Comparison of ENCODE assay signal across 8 mouse cellular contexts in the genomic region with DNA sequence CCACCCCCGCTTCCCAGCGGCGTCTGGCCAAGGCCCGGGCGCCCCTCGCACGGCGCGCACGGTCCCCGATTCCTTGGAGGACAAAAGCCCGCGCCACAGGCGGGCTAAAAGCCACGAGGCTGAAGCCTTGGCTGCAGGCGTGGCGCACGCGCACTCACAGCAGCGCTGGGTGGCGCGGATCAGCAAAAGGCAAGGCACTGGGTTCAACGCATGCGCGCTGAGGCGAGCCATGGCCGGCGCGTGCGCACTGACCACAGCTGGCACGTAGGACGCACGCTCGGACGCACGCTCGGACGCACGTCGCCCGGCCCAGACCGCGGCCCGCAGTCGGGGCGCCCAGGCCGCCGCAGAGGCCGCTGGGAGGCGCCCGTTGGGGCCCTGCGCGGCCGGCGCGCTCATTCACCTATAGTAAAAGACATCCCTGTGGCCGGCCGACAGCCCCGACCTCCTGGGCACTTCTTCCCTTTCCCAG. TPM values are rescaled to one million over a fixed set of nuclear protein-coding genes. Genes with fewer than 3 reads are reported as not detected.
DNase-seq lines count a peak whose midpoint lies in the region; ATAC-seq and TF ChIP-seq lines count a peak whose summit lies in the region.

No protein-coding gene starts in this region.

- intact Hi-C loops in heart, postnatal 36 days (cut with DNase I), result loop anchor here (1.0 kb wide), 1 partner anchor 10 kb away; no protein-coding TSS in a partner anchor

- H3K9ac ChIP-seq in forebrain, embryonic 15.5 days (replicated peaks), result peak overlapping the region; percentile 95
- H3K9ac ChIP-seq in lung, embryonic 14.5 days, result peak overlapping the region; percentile 96

- H3K27ac ChIP-seq in forebrain, embryonic 15.5 days (replicated peaks), result peak overlapping the region; percentile 100
- H3K27ac ChIP-seq in layer of hippocampus, adult 2 months, result peak overlapping the region; percentile 100
- H3K27ac ChIP-seq in lung, embryonic 14.5 days (ENCODE audit: low read depth), result peak overlapping the region; percentile 100
- H3K27ac ChIP-seq in olfactory bulb, adult 2 months (ENCODE audit: insufficient read depth, low read depth, low read length), result peak overlapping the region; percentile 98
- H3K27ac ChIP-seq in thymus, adult 2 months (ENCODE audit: control insufficient read depth, insufficient read depth, low read length), result peak overlapping the region; percentile 64

- peak; percentile 99 for DNase-seq in ES-CJ7 (ENCODE audit: low read depth, low spot score)
- DNase-seq in cerebellum, adult 11 months, result peak; percentile 99
- peak; percentile 97 to 98 for DNase-seq in heart, postnatal 36 days
- DNase-seq in layer of hippocampus, adult 2 months (ENCODE audit: low spot score in 2 of 2), result peak; percentile 98
- peak; percentile 100 for DNase-seq in lung, embryonic 14.5 days
- DNase-seq in thymus, adult 2 months, result peak; percentile 95

- no peaks in the 10 kb centered on the region for H3K27me3 ChIP-seq in forebrain, embryonic 15.5 days
- no peaks in the 10 kb centered on the region for H3K27me3 ChIP-seq in lung, embryonic 14.5 days (ENCODE audit: insufficient read depth, low read length)
- no peaks in the 10 kb centered on the region for H3K27me3 ChIP-seq in thymus, adult 2 months (ENCODE audit: control insufficient read depth, insufficient read depth, low read length)

- ATAC-seq in forebrain, embryonic 15.5 days (replicated peaks), result peak; percentile 78
- ATAC-seq in lung, embryonic 14.5 days (ENCODE audit: insufficient read depth), result peak; percentile 84

- WGBS in forebrain, embryonic 15.5 days, result 0% methylated on average over 52 of the region's 59 CpGs
- WGBS in lung, embryonic 14.5 days, result 0% methylated on average over 59 of the region's 59 CpGs
- WGBS in olfactory bulb, adult 2 months, result under 1% methylated on average over 59 of the region's 59 CpGs
- WGBS in thymus, adult 2 months, result under 1% methylated on average over 59 of the region's 59 CpGs

- H3K4me3 ChIP-seq in forebrain, embryonic 15.5 days, result peak overlapping the region; percentile 91
- H3K4me3 ChIP-seq in layer of hippocampus, adult 2 months, result peak overlapping the region; percentile 89
- peak overlapping the region; percentile 82 for H3K4me3 ChIP-seq in lung, embryonic 14.5 days (ENCODE audit: low read depth, low read length)
- peak overlapping the region; percentile 83 for H3K4me3 ChIP-seq in olfactory bulb, adult 2 months (ENCODE audit: insufficient read depth, low read depth, low read length)
- H3K4me3 ChIP-seq in thymus, adult 2 months (ENCODE audit: control insufficient read depth, insufficient read depth, low read length), result peak overlapping the region; percentile 52

- H3K36me3 ChIP-seq in forebrain, embryonic 15.5 days, result peaks cover 48% of the 10 kb centered on the region
- H3K36me3 ChIP-seq in lung, embryonic 14.5 days (ENCODE audit: insufficient read depth), result peaks cover 65% of the 10 kb centered on the region
- peaks cover 14% of the 10 kb centered on the region; the same call in 1 of the 2 replicates for H3K36me3 ChIP-seq in thymus, adult 2 months (ENCODE audit: control insufficient read depth, insufficient read depth, low read length)

- TF ChIP-seq POLR2A in olfactory bulb, adult 2 months (IDR thresholded peaks at IDR 0.05; ENCODE audit: insufficient read depth, low read depth, low read length), result peak; percentile 85
- peak; percentile 83 for TF ChIP-seq POLR2A in thymus, adult 2 months (IDR thresholded peaks at IDR 0.05; ENCODE audit: control insufficient read depth, extremely low read depth, insufficient read depth, low read length, poor library complexity)

- TF ChIP-seq CTCF in layer of hippocampus, adult 2 months (conservative IDR thresholded peaks at IDR 0.05), result peak; percentile 11
- TF ChIP-seq CTCF in lung, embryonic 14.5 days (IDR thresholded peaks at IDR 0.05; ENCODE audit: low read depth), result no peak
- TF ChIP-seq CTCF in olfactory bulb, adult 2 months (IDR thresholded peaks at IDR 0.05; ENCODE audit: insufficient read depth, low read depth, low read length), result no peak
- TF ChIP-seq CTCF in thymus, adult 2 months (IDR thresholded peaks at IDR 0.05; ENCODE audit: borderline replicate concordance, control insufficient read depth, extremely low read depth, insufficient read depth, low read length, poor library complexity), result no peak

- peak overlapping the region; percentile 91 for H3K4me2 ChIP-seq in forebrain, embryonic 15.5 days (replicated peaks)
- H3K4me2 ChIP-seq in lung, embryonic 14.5 days, result peak overlapping the region; percentile 73

- no peaks in the 10 kb centered on the region for H3K9me3 ChIP-seq in forebrain, embryonic 15.5 days
- no peaks in the 10 kb centered on the region for H3K9me3 ChIP-seq in lung, embryonic 14.5 days (ENCODE audit: low read depth, low read length)

- H3K4me1 ChIP-seq in forebrain, embryonic 15.5 days, result peaks cover 29% of the 10 kb centered on the region
- H3K4me1 ChIP-seq in lung, embryonic 14.5 days (ENCODE audit: insufficient read depth), result peaks cover 11% of the 10 kb centered on the region; the same call in 1 of the 2 replicates
- H3K4me1 ChIP-seq in olfactory bulb, adult 2 months (ENCODE audit: control insufficient read depth, insufficient read depth, low read length), result peaks cover 21% of the 10 kb centered on the region
- peaks cover 18% of the 10 kb centered on the region for H3K4me1 ChIP-seq in thymus, adult 2 months (replicated peaks; ENCODE audit: control insufficient read depth, insufficient read depth, low read length)

RNA-seq across cellular contexts. Expression of a gene that starts 0.6 kb away (rescaled TPM):
- polyA plus RNA-seq in forebrain, embryonic 15.5 days (2015; fragmentation: Nextera tagmentation; extraction: Ambion mirVana), result 281 and 295 TPM in 2 replicates
- 10 to 100 TPM; 82.1 to 82.2 TPM for total RNA-seq in heart, postnatal 36 days (2021)
- 100 to 1,000 TPM; 147 to 149 TPM for total RNA-seq in layer of hippocampus, adult 2 months (2021)
- polyA plus RNA-seq in lung, embryonic 14.5 days (2014; fragmentation: Nextera tagmentation; extraction: Ambion mirVana), result 224 and 268 TPM in 2 replicates
- polyA plus RNA-seq in olfactory bulb, adult 2 months (2012; ENCODE audit: insufficient read depth, insufficient read length, low replicate concordance, missing spikeins), result not detected in 2 replicates
- polyA plus RNA-seq in thymus, adult 2 months (2012; rRNA removed), result 268 and 290 TPM in 2 replicates

RNA-seq across cellular contexts. Expression of a gene that starts 7.9 kb away (rescaled TPM):
- 551 and 574 TPM in 2 replicates for polyA plus RNA-seq in forebrain, embryonic 15.5 days (2015; fragmentation: Nextera tagmentation; extraction: Ambion mirVana)
- 1,000 to 10,000 TPM; 1,920 to 2,020 TPM for total RNA-seq in heart, postnatal 36 days (2021)
- 100 to 1,000 TPM; 404 to 413 TPM for total RNA-seq in layer of hippocampus, adult 2 months (2021)
- 663 and 669 TPM in 2 replicates for polyA plus RNA-seq in lung, embryonic 14.5 days (2014; fragmentation: Nextera tagmentation; extraction: Ambion mirVana)
- polyA plus RNA-seq in olfactory bulb, adult 2 months (2012; ENCODE audit: insufficient read depth, insufficient read length, low replicate concordance, missing spikeins), result not detected in 2 replicates
- 1,246 and 1,699 TPM in 2 replicates for polyA plus RNA-seq in thymus, adult 2 months (2012; rRNA removed)

RNA-seq across cellular contexts. Expression of a gene that starts 11.3 kb away (rescaled TPM):
- polyA plus RNA-seq in forebrain, embryonic 15.5 days (2015; fragmentation: Nextera tagmentation; extraction: Ambion mirVana), result 22.0 and 22.7 TPM in 2 replicates
- 1 to 10 TPM; 8.1 to 8.6 TPM for total RNA-seq in heart, postnatal 36 days (2021)
- 10 to 100 TPM; 15.5 to 17.1 TPM for total RNA-seq in layer of hippocampus, adult 2 months (2021)
- 7.4 and 8.6 TPM in 2 replicates for polyA plus RNA-seq in lung, embryonic 14.5 days (2014; fragmentation: Nextera tagmentation; extraction: Ambion mirVana)
- polyA plus RNA-seq in olfactory bulb, adult 2 months (2012; ENCODE audit: insufficient read depth, insufficient read length, low replicate concordance, missing spikeins), result not detected in 2 replicates
- 34.9 and 38.2 TPM in 2 replicates for polyA plus RNA-seq in thymus, adult 2 months (2012; rRNA removed)

RNA-seq across cellular contexts. Expression of a gene that starts 34.7 kb away (rescaled TPM):
- polyA plus RNA-seq in forebrain, embryonic 15.5 days (2015; fragmentation: Nextera tagmentation; extraction: Ambion mirVana), result 85.2 and 89.6 TPM in 2 replicates
- 10 to 100 TPM; 17.9 to 20.9 TPM for total RNA-seq in heart, postnatal 36 days (2021)
- total RNA-seq in layer of hippocampus, adult 2 months (2021), result 10 to 100 TPM; 27.6 to 31.6 TPM
- 148 and 175 TPM in 2 replicates for polyA plus RNA-seq in lung, embryonic 14.5 days (2014; fragmentation: Nextera tagmentation; extraction: Ambion mirVana)
- not detected in 2 replicates for polyA plus RNA-seq in olfactory bulb, adult 2 months (2012; ENCODE audit: insufficient read depth, insufficient read length, low replicate concordance, missing spikeins)
- polyA plus RNA-seq in thymus, adult 2 months (2012; rRNA removed), result 341 and 425 TPM in 2 replicates

RNA-seq across cellular contexts. Expression of a gene that starts 42.5 kb away (rescaled TPM):
- 2.2 and 2.7 TPM in 2 replicates for polyA plus RNA-seq in forebrain, embryonic 15.5 days (2015; fragmentation: Nextera tagmentation; extraction: Ambion mirVana)
- under 1 TPM; 0.49 to 0.64 TPM for total RNA-seq in heart, postnatal 36 days (2021)
- total RNA-seq in layer of hippocampus, adult 2 months (2021), result 10 to 100 TPM; 33.4 to 36.6 TPM
- 0.61 and 0.77 TPM in 2 replicates for polyA plus RNA-seq in lung, embryonic 14.5 days (2014; fragmentation: Nextera tagmentation; extraction: Ambion mirVana)
- polyA plus RNA-seq in olfactory bulb, adult 2 months (2012; ENCODE audit: insufficient read depth, insufficient read length, low replicate concordance, missing spikeins), result not detected in 2 replicates
- 0.17 and 0.22 TPM in 2 replicates for polyA plus RNA-seq in thymus, adult 2 months (2012; rRNA removed)

Comparison
In these comparisons a context has a peak if more than half of its experiments do, and no peak if none do; other contexts are left out.
1. Peak in every context shown above with its lines: DNase-seq, ATAC-seq, H3K4me3 ChIP-seq and H3K27ac ChIP-seq.
2. RNA of a gene that starts 7.9 kb away (polyA plus RNA-seq): 1,246 to 1,699 TPM in thymus, adult 2 months, 663 to 669 TPM in lung, embryonic 14.5 days and 551 to 574 TPM in forebrain, embryonic 15.5 days; not detected in olfactory bulb, adult 2 months; every median in the first group is over 100 times any median in the second.